Mouse (Mus musculus) E14TG2a.4 (cell line): Measurements from ENCODE around the gene Dsn1.

ENCODE experiments used
- H3K27me3 ChIP-seq: 2 replicates; pipeline ENCODE4 v1.6.1; 2014; ENCODE audit warnings: low read length, control low read depth; ENCODE audit not compliant: insufficient read depth
- H3K36me3 ChIP-seq: 2 replicates; pipeline ENCODE4 v1.6.1; 2014; ENCODE audit warnings: low read length, control low read depth; ENCODE audit not compliant: insufficient read depth
- H3K4me1 ChIP-seq: replicated peaks from 2 replicates; pipeline ENCODE4 v1.6.1; 2014; ENCODE audit warnings: low read depth, low read length, control low read depth
- H3K4me3 ChIP-seq: replicated peaks from 2 replicates; pipeline ENCODE4 v1.5.1; 2014; ENCODE audit warnings: mild to moderate bottlenecking, low read length
- H3K9me3 ChIP-seq: 2 replicates; pipeline ENCODE4 v1.6.1; 2014; ENCODE audit warnings: low read length, control low read depth
- CTCF ChIP-seq: conservative IDR thresholded peaks from 2 replicates; pipeline ENCODE4 v1.5.1; 2014; ENCODE audit warnings: low read length
- NANOG ChIP-seq: IDR thresholded peaks from 2 replicates; pipeline ENCODE4 v1.6.1; 2014; ENCODE audit warnings: borderline replicate concordance, low read length, mixed read lengths
- POU5F1 ChIP-seq: IDR thresholded peaks from 2 replicates; pipeline ENCODE4 v1.6.1; 2014; ENCODE audit warnings: low read length, borderline replicate concordance

The Dsn1 gene

DNA sequence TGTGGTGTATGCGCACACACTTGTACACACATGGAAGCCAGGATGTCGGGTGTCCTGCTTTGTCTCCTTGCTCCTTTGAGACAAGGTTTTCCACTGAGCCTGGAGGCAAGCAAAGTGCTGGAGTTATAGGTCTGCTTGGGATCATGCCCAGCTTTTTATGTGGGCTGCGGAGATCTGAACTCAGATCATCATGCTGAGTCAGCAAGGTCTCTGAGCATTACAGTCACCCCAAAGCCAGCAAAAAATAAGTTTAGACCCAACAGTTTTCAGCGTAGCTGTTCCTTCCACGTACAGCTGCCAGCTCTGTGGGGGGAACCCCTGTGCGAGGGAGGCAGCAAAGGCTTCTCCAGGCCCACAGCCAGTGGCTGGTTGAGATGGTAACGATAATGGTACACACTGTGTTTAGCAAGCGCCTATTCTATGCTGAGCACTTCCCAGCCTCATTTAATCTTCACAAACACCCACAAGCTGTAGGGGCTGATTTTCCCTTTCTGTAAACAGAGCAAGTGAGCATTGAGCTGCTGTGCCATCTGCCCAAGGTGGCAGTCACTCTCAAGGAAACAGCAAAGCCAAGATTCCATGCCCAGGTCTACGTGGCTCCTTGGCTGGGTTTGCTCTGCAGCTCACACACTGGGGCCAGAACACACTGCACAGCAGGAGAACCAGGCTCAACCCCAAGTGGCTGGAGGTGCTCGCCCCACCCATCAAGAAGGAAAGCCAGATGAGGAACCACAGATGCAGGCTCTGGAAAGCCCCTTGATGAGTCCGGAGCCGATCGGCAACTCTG lies 41.6 kb upstream of the Dsn1 start:
- H3K4me1 ChIP-seq, result peaks cover 34% of the 10 kb centered on the region
- no peak overlapping the region for H3K4me3 ChIP-seq
- H3K27me3 ChIP-seq, result no peaks in the 10 kb centered on the region
- H3K36me3 ChIP-seq, result 0 out of 2 replicates have a peak, but pooled peaks cover 10% of the 10 kb centered on the region
- H3K9me3 ChIP-seq, result peaks cover 6% of the 10 kb centered on the region
- TF ChIP-seq NANOG (no peak), CTCF (no peak), POU5F1 (no peak)

DNA sequence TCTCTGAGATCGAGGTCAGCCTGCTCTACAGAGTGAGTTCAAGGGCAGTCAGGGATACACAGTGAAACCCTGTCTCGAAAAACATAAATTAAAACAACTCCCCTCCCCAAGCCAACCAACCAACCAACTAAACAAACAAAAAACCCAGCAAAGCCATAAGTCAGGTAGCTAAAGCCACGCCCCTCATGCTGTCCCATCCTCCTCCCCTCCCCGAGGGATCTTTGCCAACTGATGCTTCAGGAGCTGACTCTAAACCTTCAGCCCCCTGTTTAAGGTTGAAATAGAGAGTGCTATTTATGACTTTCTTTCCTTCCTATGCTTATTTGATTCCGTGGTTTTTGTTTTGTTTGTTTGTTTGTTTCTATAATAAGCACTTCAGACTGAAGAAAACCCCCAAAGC lies 40.0 kb upstream of the Dsn1 start:
- H3K9me3 ChIP-seq, result peaks cover 6% of the 10 kb centered on the region
- no peak overlapping the region for H3K4me3 ChIP-seq
- peaks cover 20% of the 10 kb centered on the region for H3K4me1 ChIP-seq
- peaks cover 3% of the 10 kb centered on the region; the same call in 1 of the 2 replicates for H3K27me3 ChIP-seq
- H3K36me3 ChIP-seq, result 0 out of 2 replicates have a peak, but pooled peaks cover 10% of the 10 kb centered on the region
- no peak for TF ChIP-seq NANOG
- no peak for TF ChIP-seq POU5F1
- no peak for TF ChIP-seq CTCF

DNA sequence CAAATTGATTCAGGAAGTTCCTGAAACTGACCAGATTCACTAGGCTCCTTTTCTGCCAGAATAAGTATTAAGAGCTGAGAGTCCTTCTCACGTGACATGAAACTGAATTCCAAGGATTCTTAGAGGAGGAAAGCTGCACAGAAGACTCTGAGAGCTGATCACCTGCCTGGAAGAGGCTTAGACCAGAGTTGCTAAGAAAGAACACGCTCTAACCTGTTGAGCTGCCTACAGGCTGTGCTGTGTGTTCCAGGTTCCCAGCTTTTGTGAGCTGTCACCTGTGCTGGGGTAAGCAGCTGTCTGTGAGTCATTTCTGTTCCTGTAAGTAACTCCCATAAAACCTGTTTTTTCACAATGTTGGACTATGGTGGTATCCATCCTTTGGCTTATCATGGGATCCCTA lies 39.0 kb upstream of the Dsn1 start:
- Histone ChIP-seq H3K36me3 (0 out of 2 replicates have a peak, but pooled peaks cover 10% of the 10 kb centered on the region), H3K4me3 (no peak overlapping the region), H3K9me3 (peaks cover 6% of the 10 kb centered on the region), H3K4me1 (peaks cover 18% of the 10 kb centered on the region), H3K27me3 (peaks cover 14% of the 10 kb centered on the region)
- TF ChIP-seq NANOG (no peak), POU5F1 (no peak), CTCF (no peak)

DNA sequence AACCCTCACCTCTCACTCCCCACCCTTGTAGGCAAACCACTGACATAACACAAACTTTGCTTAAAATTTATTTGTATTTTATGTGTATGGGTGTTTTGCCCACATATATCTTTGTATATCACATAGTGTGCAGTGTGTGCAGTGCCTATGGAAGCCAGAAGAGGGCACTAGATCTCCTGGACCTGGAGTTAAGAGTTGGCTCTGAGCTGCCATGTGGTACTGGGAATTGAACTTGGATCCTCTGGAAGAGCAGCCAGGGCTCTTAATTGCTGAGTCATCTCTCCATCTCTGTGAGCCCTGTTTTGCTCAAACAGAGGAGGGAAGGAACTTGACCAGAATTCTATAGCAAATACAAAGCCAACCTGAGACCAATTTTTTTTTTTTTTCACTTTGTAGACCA lies 37.0 kb upstream of the Dsn1 start:
- H3K4me1 ChIP-seq, result peaks cover 26% of the 10 kb centered on the region
- H3K9me3 ChIP-seq, result peaks cover 6% of the 10 kb centered on the region
- TF ChIP-seq CTCF, result peak; percentile 92
- TF ChIP-seq POU5F1, result no peak
- TF ChIP-seq NANOG, result no peak
- H3K27me3 ChIP-seq, result peaks cover 33% of the 10 kb centered on the region
- no peak overlapping the region for H3K4me3 ChIP-seq
- 0 out of 2 replicates have a peak, but pooled peaks cover 13% of the 10 kb centered on the region for H3K36me3 ChIP-seq

DNA sequence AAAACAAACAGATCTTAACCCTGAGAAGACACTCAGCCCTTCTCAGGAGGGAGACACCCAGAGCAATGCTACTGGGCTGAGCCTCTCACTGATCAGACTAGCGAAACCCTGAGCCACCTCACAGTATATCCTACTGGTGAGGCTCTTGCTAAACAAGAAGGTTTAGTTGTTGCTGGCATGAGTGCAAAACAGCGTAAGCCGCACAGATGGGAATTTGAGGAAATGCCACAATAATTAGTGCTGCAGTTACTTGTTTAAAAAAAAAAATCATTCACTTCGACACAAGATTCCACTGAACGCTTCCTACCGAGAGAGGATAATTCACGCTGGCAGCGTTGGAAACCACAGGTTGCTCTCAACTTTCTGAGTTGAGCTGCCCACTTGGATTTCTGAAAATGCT lies 36.6 kb upstream of the Dsn1 start:
- Histone ChIP-seq H3K4me3 (no peak overlapping the region), H3K9me3 (peaks cover 6% of the 10 kb centered on the region), H3K27me3 (peaks cover 33% of the 10 kb centered on the region), H3K36me3 (0 out of 2 replicates have a peak, but pooled peaks cover 13% of the 10 kb centered on the region), H3K4me1 (peaks cover 22% of the 10 kb centered on the region)
- TF ChIP-seq NANOG (no peak), POU5F1 (no peak), CTCF (no peak)

DNA sequence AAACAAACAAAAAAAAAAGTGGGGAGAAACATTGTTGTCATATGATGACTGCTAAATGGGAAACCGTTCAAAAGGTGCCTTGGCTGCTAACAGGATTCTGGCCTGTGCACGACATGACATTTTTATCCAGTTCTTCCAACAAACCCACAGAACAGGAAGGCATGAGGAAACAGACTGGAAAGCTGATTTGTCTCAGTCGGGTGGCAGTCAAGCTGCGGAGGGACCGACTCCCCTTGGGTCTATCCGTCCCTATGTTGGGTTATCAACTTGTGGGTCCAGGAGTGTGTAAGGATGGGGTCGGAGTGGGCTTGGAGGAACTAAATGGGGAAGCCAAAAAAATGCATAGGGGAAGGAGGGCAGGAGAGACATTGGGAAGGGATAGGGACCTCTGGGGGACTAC lies 34.5 kb upstream of the Dsn1 start:
- Histone ChIP-seq H3K27me3 (peaks cover 38% of the 10 kb centered on the region), H3K4me3 (no peak overlapping the region), H3K4me1 (peaks cover 29% of the 10 kb centered on the region), H3K9me3 (peaks cover 6% of the 10 kb centered on the region), H3K36me3 (0 out of 2 replicates have a peak, but pooled peaks cover 13% of the 10 kb centered on the region)
- no peak for TF ChIP-seq NANOG
- TF ChIP-seq CTCF, result no peak
- no peak for TF ChIP-seq POU5F1

DNA sequence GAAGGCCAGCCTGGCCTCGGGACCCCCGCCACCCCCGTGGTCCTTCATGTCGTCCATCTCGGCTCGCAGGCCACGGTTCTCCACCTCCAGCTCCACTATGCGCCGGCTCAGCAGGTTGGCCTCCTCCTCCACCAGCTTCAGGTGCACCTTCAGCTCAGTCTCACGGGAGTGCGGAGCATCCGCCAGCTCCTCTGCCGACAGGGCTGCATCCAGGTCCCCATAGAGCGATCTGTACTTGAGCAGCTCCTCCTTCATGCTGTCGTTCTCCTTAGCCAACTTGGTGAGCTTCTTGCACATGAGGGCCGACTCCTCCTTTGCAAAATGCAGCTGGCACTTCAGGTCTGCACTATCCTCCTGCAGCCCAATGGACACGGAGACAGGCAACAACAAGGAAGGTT lies 33.7 kb upstream of the Dsn1 start:
- H3K27me3 ChIP-seq, result peaks cover 38% of the 10 kb centered on the region

DNA sequence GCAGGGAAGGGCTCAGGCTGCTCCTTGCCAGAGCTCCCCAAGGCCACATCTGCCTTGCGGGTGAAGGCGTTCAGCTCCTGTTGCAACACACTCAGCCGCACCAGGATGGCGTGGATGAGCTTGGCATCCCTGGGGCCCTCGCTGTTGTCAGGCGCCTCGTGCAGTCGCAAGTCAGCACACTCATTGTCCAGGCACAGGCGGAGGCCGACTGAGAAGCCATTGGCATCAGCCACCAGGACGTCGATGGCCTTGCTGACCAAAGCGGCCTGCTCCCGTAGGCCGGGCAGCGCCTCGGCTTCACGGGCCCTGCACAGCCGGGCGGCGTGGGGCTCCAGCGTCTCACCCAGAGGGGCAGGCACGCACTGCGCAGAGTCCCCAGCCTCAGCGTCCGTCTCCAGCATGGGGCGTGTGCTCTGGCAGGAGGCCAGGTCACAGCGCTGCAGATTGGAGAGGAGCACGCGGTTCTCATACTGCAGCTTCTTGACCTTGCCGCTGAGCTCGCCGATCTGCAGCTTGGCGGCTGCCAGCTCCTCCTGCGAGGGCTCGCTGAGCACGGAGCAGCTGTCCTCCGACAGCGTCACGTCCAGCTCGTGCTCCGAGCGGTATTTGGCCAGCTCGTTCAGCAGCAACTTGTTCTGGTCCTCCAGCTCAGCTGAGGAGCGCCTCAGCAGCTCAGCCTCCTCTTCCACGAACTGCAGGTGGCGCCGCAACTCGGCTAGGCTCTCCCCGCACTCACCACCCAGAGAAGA lies 33.1 kb upstream of the Dsn1 start:
- peaks cover 38% of the 10 kb centered on the region for H3K27me3 ChIP-seq
- peaks cover 12% of the 10 kb centered on the region; the same call in 1 of the 2 replicates for H3K36me3 ChIP-seq
- H3K4me1 ChIP-seq, result peaks cover 29% of the 10 kb centered on the region
- TF ChIP-seq CTCF (no peak), POU5F1 (no peak), NANOG (no peak)
- peak overlapping the region; percentile 75 for H3K4me3 ChIP-seq
- no peaks in the 10 kb centered on the region for H3K9me3 ChIP-seq

More for the DNA sequence above, 33.7 kb upstream of the Dsn1 start:
- Histone ChIP-seq H3K4me1 (peaks cover 29% of the 10 kb centered on the region), H3K4me3 (peak overlapping the region; percentile 75), H3K9me3 (peaks cover 2% of the 10 kb centered on the region), H3K36me3 (0 out of 2 replicates have a peak, but pooled peaks cover 13% of the 10 kb centered on the region)
- TF ChIP-seq POU5F1 (no peak), NANOG (no peak), CTCF (no peak)

DNA sequence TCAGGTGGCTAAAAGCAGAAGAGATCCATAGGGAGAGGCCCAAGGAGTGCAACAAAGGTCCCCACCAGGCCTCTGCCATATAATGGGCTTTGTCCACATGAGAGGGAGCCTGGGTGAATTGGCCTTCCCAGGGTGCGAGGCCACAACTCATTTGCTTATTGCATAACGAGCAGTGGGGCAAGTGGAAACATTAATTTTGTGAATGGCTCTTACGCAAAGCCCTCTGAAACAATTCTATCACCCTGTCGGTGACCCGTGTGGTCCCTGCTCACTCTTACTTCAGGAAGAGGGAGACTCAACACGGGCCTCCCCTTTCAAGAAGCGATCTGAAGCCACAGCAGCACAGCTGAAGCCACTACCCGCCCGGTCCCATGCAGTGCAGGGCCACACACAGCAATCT lies 30.3 kb upstream of the Dsn1 start:
- peaks cover 34% of the 10 kb centered on the region for H3K27me3 ChIP-seq
- H3K36me3 ChIP-seq, result peaks cover 13% of the 10 kb centered on the region; the same call in 1 of the 2 replicates
- H3K4me1 ChIP-seq, result peaks cover 29% of the 10 kb centered on the region
- H3K9me3 ChIP-seq, result no peaks in the 10 kb centered on the region
- no peak for TF ChIP-seq POU5F1
- no peak for TF ChIP-seq NANOG
- TF ChIP-seq CTCF, result no peak
- H3K4me3 ChIP-seq, result no peak overlapping the region
